Mouse (Mus musculus) limb, embryonic 14.5 days (tissue): ENCODE results near the gene Gfi1b. TPM values are rescaled to one million over a fixed set of nuclear protein-coding genes. Genes with fewer than 3 reads are reported as not detected.
A peak's percentile ranks its signal among the peaks of the same experiment; 100 is the strongest.

Source experiments
- ATAC-seq: fragments of 200-750 bp; cut with Nextera tagmentation; 2 replicates; pipeline ENCODE4 v1.8.0; 2017; ENCODE audit warnings: low read depth, moderate number of reproducible peaks, moderate TSS enrichment; ENCODE audit not compliant: low FRiP score
- DNase-seq: peaks from one replicate; pipeline ENCODE4 v3.0.0-alpha.2; 2015; ENCODE audit warnings: low spot score
- H3K27ac ChIP-seq: fragments of 300-500 bp; sonication (generic); replicated peaks from 2 replicates; pipeline ENCODE4 v1.5.1; 2014; ENCODE audit warnings: low read depth, mild to moderate bottlenecking, low read length, moderate library complexity, mixed read lengths
- H3K27me3 ChIP-seq: fragments of 300-500 bp; sonication (generic); 2 replicates; pipeline ENCODE4 v1.6.1; 2014; ENCODE audit warnings: low read length, mixed read lengths; ENCODE audit not compliant: control insufficient read depth, insufficient read depth
- H3K36me3 ChIP-seq: fragments of 300-500 bp; sonication (generic); 2 replicates; pipeline ENCODE4 v1.6.1; 2014; ENCODE audit warnings: mild to moderate bottlenecking, low read length, moderate library complexity, mixed read lengths; ENCODE audit not compliant: control insufficient read depth, insufficient read depth
- H3K4me1 ChIP-seq: fragments of 300-500 bp; sonication (generic); 2 replicates; pipeline ENCODE4 v1.6.1; 2014; ENCODE audit warnings: antibody characterized with exemption, low read length, mixed read lengths; ENCODE audit not compliant: control insufficient read depth, insufficient read depth
- H3K4me2 ChIP-seq: fragments of 300-500 bp; sonication (generic); replicated peaks from 2 replicates; pipeline ENCODE4 v1.6.1; 2014; ENCODE audit warnings: low read depth, mild to moderate bottlenecking, low read length, moderate library complexity; ENCODE audit not compliant: severe bottlenecking
- H3K4me3 ChIP-seq: fragments of 300-500 bp; sonication (generic); replicated peaks from 2 replicates; pipeline ENCODE4 v1.5.1; 2014; ENCODE audit warnings: low read length
- H3K9ac ChIP-seq: fragments of 300-500 bp; sonication (generic); 2 replicates; pipeline ENCODE4 v1.6.1; 2014; ENCODE audit warnings: mild to moderate bottlenecking, low read depth, low read length, moderate library complexity; ENCODE audit not compliant: severe bottlenecking
- H3K9me3 ChIP-seq: fragments of 300-500 bp; sonication (generic); 2 replicates; pipeline ENCODE4 v1.6.1; 2016; ENCODE audit warnings: low read length; ENCODE audit not compliant: control insufficient read depth
- POLR2A ChIP-seq: fragments of 200-500 bp; IDR thresholded peaks from 2 replicates; pipeline ENCODE4 v1.8.0; 2012; ENCODE audit warnings: inconsistent platforms, mild to moderate bottlenecking, moderate library complexity, borderline replicate concordance; ENCODE audit not compliant: insufficient read depth, insufficient read length; ENCODE audit errors: extremely low read depth
- WGBS: fragments of 180-500 bp; shearing (Covaris S2); extraction: QIAGEN DNeasy Blood & Tissue Kit; methylation state at CpG from one replicate; pipeline ENCODE4 v1.1.7; 2014; 5-methylcytosine and 5-hydroxymethylcytosine counted together
- polyA plus RNA-seq, 2 experiments: library from polyadenylated mRNA; depleted of rRNA in 1 of 2; stranded (reverse) in 1 of 2; unstranded in 1 of 2; fragments of >200 nt; fragmentation: Nextera tagmentation in 1 of 2; extraction: Ambion mirVana in 1 of 2; gene quantifications; 2 replicates each; pipeline versions ENCODE4 v1.2.1 to v1.2.3; 2012 to 2014

The Gfi1b gene
- polyA plus RNA-seq, 2 experiments, result 0.29 to 0.33 TPM

DNA sequence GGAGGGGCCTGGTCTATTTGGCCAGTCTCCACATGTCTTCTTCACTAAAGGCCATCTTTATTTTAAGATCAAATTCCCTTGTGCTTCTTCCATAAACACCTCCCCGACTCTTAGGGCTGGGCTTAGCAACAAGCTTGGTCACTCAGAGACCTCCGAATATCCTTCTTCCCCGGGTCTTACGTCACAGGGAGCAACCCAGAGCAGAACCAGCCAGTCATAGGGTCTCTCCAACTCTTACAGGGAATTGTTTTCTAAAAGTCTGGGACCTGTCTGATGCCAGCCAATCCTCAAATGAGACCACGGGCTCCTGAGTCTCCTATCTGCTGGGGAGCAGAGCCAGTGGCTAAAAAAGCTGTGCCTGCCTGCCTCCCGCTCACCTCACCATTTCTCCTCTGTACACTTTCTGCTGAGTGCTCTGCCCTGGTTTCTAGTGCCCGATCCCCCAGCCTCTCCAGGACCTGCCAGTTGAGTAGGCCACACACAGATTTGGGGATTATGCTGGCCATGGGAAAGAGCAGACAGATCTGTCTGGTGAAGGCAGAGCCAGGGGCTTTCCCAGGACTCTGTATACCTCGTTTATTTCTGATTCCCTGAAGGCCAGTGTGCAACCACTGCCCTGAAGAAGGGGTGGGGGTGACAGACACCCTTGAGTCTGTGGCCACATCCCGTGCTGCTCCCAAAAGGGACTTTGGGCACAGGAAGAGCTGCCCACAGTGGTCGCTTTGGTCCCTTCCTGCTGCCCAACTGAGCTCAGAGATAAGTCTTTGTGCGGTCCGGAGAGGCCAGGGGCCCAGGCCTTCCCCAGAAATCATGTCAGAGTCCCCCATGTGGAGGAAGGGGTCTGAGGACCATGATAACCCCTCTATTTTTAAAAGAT lies 22.9 kb downstream of the Gfi1b start:
- no peak for TF ChIP-seq POLR2A
- no peak overlapping the region for H3K27ac ChIP-seq
- H3K4me2 ChIP-seq, result no peak overlapping the region
- no peaks in the 10 kb centered on the region for H3K27me3 ChIP-seq
- no peak for ATAC-seq
- DNase-seq, result no peak
- no peaks in the 10 kb centered on the region for H3K4me1 ChIP-seq
- H3K9me3 ChIP-seq, result no peaks in the 10 kb centered on the region
- 68% methylated on average over 12 of the region's 12 CpGs for WGBS
- H3K4me3 ChIP-seq, result no peak overlapping the region
- 0 out of 2 replicates have a peak overlapping the region, but pooled peaks have one; percentile 12 for H3K9ac ChIP-seq
- no peaks in the 10 kb centered on the region for H3K36me3 ChIP-seq

DNA sequence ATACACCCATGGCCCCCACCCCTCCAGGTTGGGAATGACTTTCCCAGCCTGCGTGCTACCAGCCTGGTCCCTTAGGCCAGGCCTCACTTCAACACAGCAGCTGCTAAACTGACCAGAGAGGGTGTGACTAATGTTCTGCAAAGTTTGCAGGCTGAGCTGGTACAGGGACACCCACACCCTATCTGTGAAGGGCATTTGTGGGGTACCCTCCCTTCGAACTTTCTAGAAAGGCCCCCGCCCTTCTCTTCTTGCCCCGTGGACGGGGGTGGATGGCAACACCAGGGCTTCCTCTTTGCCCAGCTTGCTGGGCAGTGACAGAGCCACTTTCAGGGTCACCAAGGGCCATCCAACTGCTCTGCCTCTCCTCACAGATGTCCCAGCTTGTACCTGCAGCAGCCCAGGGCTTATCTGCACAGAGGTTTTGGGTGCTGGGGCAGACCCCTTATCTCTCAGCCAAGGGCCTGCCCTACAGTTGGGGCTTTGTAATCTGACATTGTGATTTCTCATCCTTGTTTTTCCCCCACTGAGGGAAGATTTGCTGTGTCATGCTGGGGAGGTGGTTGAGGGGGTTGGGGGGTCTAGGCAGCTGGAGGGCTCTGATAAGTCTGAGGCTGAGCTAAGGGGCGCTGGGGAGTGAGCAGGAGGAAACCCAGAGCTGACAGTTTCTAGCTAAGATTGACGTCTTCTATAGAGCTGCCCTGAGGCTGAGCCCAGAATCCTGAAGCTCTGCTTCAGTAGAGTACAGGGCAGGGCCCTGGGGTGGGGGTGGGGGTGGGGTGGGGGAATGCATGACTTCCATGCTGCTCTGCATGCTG lies 23.8 kb downstream of the Gfi1b start:
- Histone ChIP-seq H3K27me3 (no peaks in the 10 kb centered on the region), H3K4me3 (no peak overlapping the region), H3K9me3 (no peaks in the 10 kb centered on the region), H3K36me3 (no peaks in the 10 kb centered on the region), H3K27ac (no peak overlapping the region), H3K4me2 (no peak overlapping the region), H3K9ac (no peak overlapping the region), H3K4me1 (no peaks in the 10 kb centered on the region)
- ATAC-seq (no peak), DNase-seq (no peak)
- 72% methylated on average over 7 of the region's 7 CpGs for WGBS
- no peak for TF ChIP-seq POLR2A

DNA sequence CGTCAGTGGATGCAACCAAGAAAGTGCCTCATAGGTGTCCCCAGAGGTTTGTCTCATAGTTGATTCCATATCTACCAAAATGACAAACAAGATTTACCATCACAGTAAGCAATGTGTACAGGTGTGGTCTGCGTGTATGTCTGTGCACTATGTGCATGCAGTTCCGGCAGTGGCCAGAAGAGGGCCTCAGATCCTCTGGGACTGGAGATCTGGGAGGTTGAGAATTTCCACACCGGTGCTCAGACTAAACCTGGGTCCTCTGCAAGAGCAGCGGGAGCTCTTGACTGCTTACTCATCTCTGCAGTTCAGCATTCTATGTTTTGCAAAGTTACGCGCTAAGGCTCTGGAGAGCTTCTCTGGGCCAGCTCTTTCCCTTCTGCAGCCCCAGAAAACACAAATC lies 24.8 kb downstream of the Gfi1b start:
- WGBS, result 94% methylated on average over 7 of the region's 7 CpGs
- Histone ChIP-seq H3K4me1 (no peaks in the 10 kb centered on the region), H3K4me3 (no peak overlapping the region), H3K27ac (no peak overlapping the region), H3K36me3 (no peaks in the 10 kb centered on the region), H3K27me3 (no peaks in the 10 kb centered on the region), H3K9me3 (no peaks in the 10 kb centered on the region), H3K9ac (no peak overlapping the region), H3K4me2 (no peak overlapping the region)
- DNase-seq (no peak), ATAC-seq (no peak)
- no peak for TF ChIP-seq POLR2A

GRCm38 (mm10) chr2:28596021-28596420 lies 25.8 kb downstream of the Gfi1b start:
- 82% methylated on average over 7 of the region's 7 CpGs for WGBS
- Histone ChIP-seq H3K27ac (no peak overlapping the region), H3K4me1 (no peaks in the 10 kb centered on the region), H3K4me3 (no peak overlapping the region), H3K4me2 (no peak overlapping the region), H3K27me3 (no peaks in the 10 kb centered on the region), H3K36me3 (no peaks in the 10 kb centered on the region), H3K9me3 (no peaks in the 10 kb centered on the region), H3K9ac (no peak overlapping the region)
- DNase-seq (no peak), ATAC-seq (no peak)
- TF ChIP-seq POLR2A, result no peak

- no peaks in the 10 kb centered on the region for H3K36me3 ChIP-seq
- H3K9me3 ChIP-seq, result no peaks in the 10 kb centered on the region
Measured at GRCm38 (mm10) chr2:28592809-28593208, 29.0 kb downstream of the Gfi1b start.

More at GRCm38 (mm10) chr2:28592809-28593208, 29.0 kb downstream of the Gfi1b start:
- H3K27me3 ChIP-seq, result no peaks in the 10 kb centered on the region
- no peak overlapping the region for H3K27ac ChIP-seq
- H3K4me2 ChIP-seq, result no peak overlapping the region
- no peak for TF ChIP-seq POLR2A
- DNase-seq (no peak), ATAC-seq (no peak)
- H3K9ac ChIP-seq, result no peak overlapping the region
- H3K4me1 ChIP-seq, result no peaks in the 10 kb centered on the region
- WGBS, result 11% methylated on average over 15 of the region's 15 CpGs
- no peak overlapping the region for H3K4me3 ChIP-seq
